Mouse (Mus musculus) heart, embryonic 13.5 days (tissue): ENCODE results near the gene Psmc3. TPM values are rescaled to one million over a fixed set of nuclear protein-coding genes. Genes with fewer than 3 reads are reported as not detected.

Experiments
- ATAC-seq: fragments of 200-750 bp; cut with Nextera tagmentation; 2 replicates; pipeline ENCODE4 v1.8.0; 2017; ENCODE audit warnings: moderate TSS enrichment; ENCODE audit not compliant: insufficient number of reproducible peaks, low FRiP score, low TSS enrichment; ENCODE audit errors: extremely low read depth
- H3K27ac ChIP-seq: fragments of 300-500 bp; sonication (generic); replicated peaks from 2 replicates; pipeline ENCODE4 v1.5.1; 2015; ENCODE audit warnings: moderate library complexity, mild to moderate bottlenecking, inconsistent platforms
- H3K27me3 ChIP-seq: fragments of 300-500 bp; sonication (generic); replicated peaks from 2 replicates; pipeline ENCODE4 v1.6.1; 2015; ENCODE audit warnings: mild to moderate bottlenecking, inconsistent platforms
- H3K36me3 ChIP-seq: fragments of 300-500 bp; sonication (generic); 2 replicates; pipeline ENCODE4 v1.6.1; 2015; ENCODE audit warnings: mild to moderate bottlenecking, inconsistent platforms
- H3K4me1 ChIP-seq: fragments of 300-500 bp; sonication (generic); 2 replicates; pipeline ENCODE4 v1.6.1; 2015; ENCODE audit warnings: inconsistent platforms
- H3K4me2 ChIP-seq: fragments of 300-500 bp; sonication (generic); 2 replicates; pipeline ENCODE4 v1.6.1; 2015; ENCODE audit warnings: inconsistent platforms, mild to moderate bottlenecking, moderate library complexity
- H3K4me3 ChIP-seq: fragments of 300-500 bp; sonication (generic); 2 replicates; pipeline ENCODE4 v1.5.1; 2015; ENCODE audit warnings: moderate library complexity, mild to moderate bottlenecking, inconsistent platforms
- H3K9ac ChIP-seq: fragments of 300-500 bp; sonication (generic); 2 replicates; pipeline ENCODE4 v1.6.1; 2015; ENCODE audit warnings: inconsistent platforms, mild to moderate bottlenecking, moderate library complexity
- H3K9me3 ChIP-seq: fragments of 300-500 bp; sonication (generic); 2 replicates; pipeline ENCODE4 v1.6.1; 2016; ENCODE audit warnings: inconsistent platforms
- WGBS: fragments of 180-500 bp; shearing (Covaris S2); methylation state at CpG from one replicate; pipeline ENCODE4 v1.1.7; 2015; ENCODE audit warnings: mixed read lengths; 5-methylcytosine and 5-hydroxymethylcytosine counted together
- polyA plus RNA-seq: library from polyadenylated mRNA; unstranded; fragments of >200 nt; fragmentation: Nextera tagmentation; extraction: Ambion mirVana; gene quantifications from 2 replicates; pipeline ENCODE4 v1.2.1, GENCODE M21; 2015

Gene Psmc3
- polyA plus RNA-seq, 1 experiment from 2014 or later = 226 TPM

- no peaks in the 10 kb centered on the region for H3K27me3 ChIP-seq
- peak overlapping the region; percentile 61 for H3K27ac ChIP-seq
- H3K36me3 ChIP-seq = peaks cover 9% of the 10 kb centered on the region
- no peak for ATAC-seq
- peak overlapping the region; percentile 88 for H3K4me2 ChIP-seq
- peak overlapping the region; percentile 84 for H3K9ac ChIP-seq
- H3K4me3 ChIP-seq = peak overlapping the region; percentile 55
- no peaks in the 10 kb centered on the region for H3K9me3 ChIP-seq
- peaks cover 39% of the 10 kb centered on the region for H3K4me1 ChIP-seq
- WGBS = 8% methylated on average over 35 of the region's 42 CpGs
These were observed 61.2 kb downstream of the Psmc3 start for GRCm38 (mm10) chr2:91114781-91115577.

GRCm38 (mm10) chr2:91115578-91115970 is 61.8 kb downstream of the Psmc3 start:
- no peak for ATAC-seq
- Histone ChIP-seq H3K27ac (peak overlapping the region; percentile 61), H3K4me2 (peak overlapping the region; percentile 88), H3K4me3 (peak overlapping the region; percentile 55), H3K9ac (peak overlapping the region; percentile 84), H3K4me1 (peaks cover 39% of the 10 kb centered on the region), H3K36me3 (peaks cover 15% of the 10 kb centered on the region), H3K9me3 (no peaks in the 10 kb centered on the region), H3K27me3 (no peaks in the 10 kb centered on the region)
- 28% methylated on average over 12 of the region's 12 CpGs for WGBS

Other genes with a start within 250 kb of the Psmc3 start
- gene Mtch2, start 206.9 kb upstream of the Psmc3 start, polyA plus RNA-seq = 205 and 253 TPM in 2 replicates
- 9.8 and 12.9 TPM in 2 replicates for gene C1qtnf4, start 168.1 kb upstream of the Psmc3 start, polyA plus RNA-seq
- 26.8 and 27.7 TPM in 2 replicates for gene Kbtbd4, start 149.3 kb upstream of the Psmc3 start, polyA plus RNA-seq
- 314 and 369 TPM in 2 replicates for gene Ndufs3, start 149.2 kb upstream of the Psmc3 start, polyA plus RNA-seq
- gene Celf1, start 113.6 kb upstream of the Psmc3 start, polyA plus RNA-seq = 93.9 and 98.7 TPM in 2 replicates
- gene Rapsn, start 18.4 kb upstream of the Psmc3 start, polyA plus RNA-seq = 21.2 and 25.8 TPM in 2 replicates
- 45.0 and 55.5 TPM in 2 replicates for gene Slc39a13, start 16.4 kb downstream of the Psmc3 start, polyA plus RNA-seq
- 3.5 and 3.9 TPM in 2 replicates for gene Spi1, start 28.4 kb downstream of the Psmc3 start, polyA plus RNA-seq
- 806 and 882 TPM in 2 replicates for gene Mybpc3, start 64.1 kb downstream of the Psmc3 start, polyA plus RNA-seq
- 5.1 and 5.9 TPM in 2 replicates for gene Madd, start 129.8 kb downstream of the Psmc3 start, polyA plus RNA-seq
- 1.9 and 2.7 TPM in 2 replicates for gene Nr1h3, start 148.8 kb downstream of the Psmc3 start, polyA plus RNA-seq
- gene Acp2, start 148.9 kb downstream of the Psmc3 start, polyA plus RNA-seq = 17.1 and 19.3 TPM in 2 replicates
- 7.1 and 7.4 TPM in 2 replicates for gene Ddb2, start 183.0 kb downstream of the Psmc3 start, polyA plus RNA-seq
- gene Pacsin3, start 201.9 kb downstream of the Psmc3 start, polyA plus RNA-seq = 35.4 and 38.2 TPM in 2 replicates
- gene Arfgap2, start 211.0 kb downstream of the Psmc3 start, polyA plus RNA-seq = 63.3 and 64.4 TPM in 2 replicates